Mouse (Mus musculus) liver, embryonic 11.5 days (tissue): ENCODE measurements around the gene Caprin2. TPM values are rescaled to one million over a fixed set of nuclear protein-coding genes. Genes with fewer than 3 reads are reported as not detected.

Experiments
- polyA plus RNA-seq: library from polyadenylated mRNA; unstranded; fragments of >200 nt; fragmentation: Nextera tagmentation; extraction: Ambion mirVana; gene quantifications from 2 replicates; pipeline ENCODE4 v1.2.1, GENCODE M21; 2014

Gene Caprin2
- polyA plus RNA-seq, 1 experiment from 2014 or later, result 10.3 TPM

Other genes starting within 250 kb of the Caprin2 start
- gene Ipo8, start 64.8 kb downstream of the Caprin2 start, polyA plus RNA-seq, result 21.6 and 22.1 TPM in 2 replicates
- gene Sinhcaf, start 50.2 kb upstream of the Caprin2 start, polyA plus RNA-seq, result 102 and 104 TPM in 2 replicates
- 11.0 and 11.3 TPM in 2 replicates for gene Dennd5b, start 205.4 kb upstream of the Caprin2 start, polyA plus RNA-seq
- not detected in 2 replicates for gene Gm10203, start 233.9 kb upstream of the Caprin2 start, polyA plus RNA-seq
- gene Etfbkmt, start 243.6 kb upstream of the Caprin2 start, polyA plus RNA-seq, result 14.2 and 14.9 TPM in 2 replicates